Mouse (Mus musculus): ENCODE measurements around the gene Itgae.

Gene Itgae

DNA sequence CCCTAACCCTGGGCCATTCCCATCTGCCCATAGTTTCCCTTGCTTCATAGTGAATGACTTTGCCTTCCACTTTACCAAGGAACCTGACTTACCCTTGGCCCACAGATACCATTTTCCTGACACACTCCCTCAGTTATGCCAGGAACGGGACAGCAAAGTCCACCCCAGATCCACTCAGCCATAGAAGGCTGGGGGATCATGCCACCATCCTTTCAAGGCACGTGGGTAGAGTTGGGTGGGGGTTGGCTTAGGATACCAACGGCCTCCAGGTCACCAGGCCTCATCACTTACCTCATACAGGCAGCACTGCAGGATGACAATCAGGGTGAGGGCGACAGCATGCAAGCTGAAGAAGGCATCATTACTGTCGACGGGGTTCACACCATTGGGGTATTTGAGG is 96.8 kb downstream of the Itgae start:
- in situ Hi-C loops (cut with MboI, MseI) = loop anchor here in 1 of 2 experiments (25.0 kb wide), 1 partner anchor 975 kb away; the partner anchor contains the start of genes 4933427D14Rik, Gm43951, Med31 and Txndc17

DNA sequence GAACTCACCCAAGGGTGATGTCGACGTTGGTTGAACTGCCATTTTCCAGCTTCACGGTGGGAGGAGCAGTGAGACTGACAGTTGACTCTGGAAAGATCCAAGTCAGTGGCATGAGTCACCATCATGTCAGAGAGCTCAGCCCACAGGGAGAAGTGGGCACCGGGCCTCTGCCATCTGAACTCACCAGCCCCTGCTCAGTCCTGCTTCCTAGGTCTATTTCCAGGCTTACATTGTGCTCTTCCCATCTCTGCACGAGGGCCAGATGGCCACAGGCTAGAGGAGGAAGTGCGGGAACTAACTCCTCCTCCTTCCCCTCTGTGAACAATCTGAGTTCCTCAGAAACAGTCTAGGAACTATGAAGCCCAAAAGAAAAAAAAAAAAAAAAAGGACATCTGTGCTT is 102.7 kb downstream of the Itgae start:
- in situ Hi-C loops (cut with MboI, MseI) = loop anchor here in 1 of 2 experiments (5.0 to 25.0 kb wide), 2 partner anchors 741 to 981 kb away; partner anchors contain the start of genes 4933427D14Rik, Gm43951, Med31 and Txndc17

DNA sequence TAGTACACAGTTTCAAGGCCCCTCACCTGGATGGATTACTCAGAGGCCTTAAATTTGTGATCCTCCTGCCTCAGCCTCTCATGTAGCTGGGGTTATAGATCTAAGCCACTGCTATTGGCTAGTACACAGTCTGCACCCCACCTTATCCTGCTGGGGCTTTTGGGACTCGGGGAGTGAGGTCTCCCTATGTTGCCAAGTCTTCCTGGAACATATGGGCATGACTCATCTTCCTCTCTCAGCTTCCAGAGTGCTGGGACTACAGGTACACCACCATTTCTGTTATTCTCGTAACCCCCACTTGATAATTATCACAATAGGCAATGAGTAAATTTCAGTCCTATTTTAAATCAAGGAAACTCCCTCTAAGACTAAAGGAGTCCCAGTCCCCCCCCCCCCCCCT is 104.1 kb downstream of the Itgae start:
- in situ Hi-C loops (cut with MboI, MseI) = loop anchor here in 1 of 2 experiments (5.0 to 25.0 kb wide), 2 partner anchors 742 to 982 kb away; partner anchors contain the start of genes 4933427D14Rik, Gm43951, Med31 and Txndc17

Data from T-helper 17 cell (primary cell).